Mouse (Mus musculus): Measurements from ENCODE around the gene Parp8. TPM values are rescaled to one million over a fixed set of nuclear protein-coding genes. Genes with fewer than 3 reads are reported as not detected.

Parp8 gene
- total RNA-seq, 4 experiments from 2014 or later = 27.7 to 37.8 (median 33.0) TPM

DNA sequence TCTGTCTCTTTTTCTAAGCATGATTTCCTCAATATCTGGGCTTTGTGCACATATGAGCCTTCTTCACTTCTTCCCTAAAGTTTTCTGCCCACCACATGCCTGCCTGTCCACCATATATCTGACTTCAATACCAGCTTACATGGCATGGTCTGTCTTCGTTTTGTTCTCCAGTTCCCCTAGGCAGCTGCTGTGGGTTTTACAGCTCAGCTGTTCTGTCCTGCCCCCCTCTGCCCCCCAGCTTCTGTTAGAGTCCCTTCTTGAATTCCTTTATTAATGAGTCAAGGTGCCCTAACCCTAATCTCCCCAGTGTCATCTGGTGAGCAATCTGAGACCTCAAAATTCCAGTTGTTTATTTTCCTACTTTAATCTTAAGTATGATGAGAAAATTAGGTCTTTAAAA lies 155.1 kb downstream of the Parp8 start:
- DNase-seq (ENCODE audit: low spot score in 2 of 2) = no peak

DNA sequence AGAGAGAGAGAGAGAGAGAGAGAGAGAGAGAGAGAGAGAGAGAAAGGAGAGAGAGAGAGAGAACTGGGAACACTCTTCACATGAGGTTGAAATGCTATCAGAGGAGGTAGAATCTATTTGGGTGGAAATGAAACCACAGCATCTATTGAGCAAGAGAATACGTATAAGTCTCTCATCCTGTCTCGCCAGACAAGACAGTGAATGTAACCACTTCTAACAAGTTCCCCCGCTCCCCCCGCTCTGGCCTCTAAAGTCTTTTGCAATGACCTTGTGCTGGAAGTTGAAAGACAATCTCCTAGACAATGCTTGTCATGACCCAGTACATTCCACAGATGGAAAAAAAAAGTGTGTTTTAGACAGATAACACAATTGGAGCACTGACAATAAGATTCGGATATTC lies 181.4 kb downstream of the Parp8 start:
- DNase-seq (ENCODE audit: low spot score in 2 of 2) = no peak

DNA sequence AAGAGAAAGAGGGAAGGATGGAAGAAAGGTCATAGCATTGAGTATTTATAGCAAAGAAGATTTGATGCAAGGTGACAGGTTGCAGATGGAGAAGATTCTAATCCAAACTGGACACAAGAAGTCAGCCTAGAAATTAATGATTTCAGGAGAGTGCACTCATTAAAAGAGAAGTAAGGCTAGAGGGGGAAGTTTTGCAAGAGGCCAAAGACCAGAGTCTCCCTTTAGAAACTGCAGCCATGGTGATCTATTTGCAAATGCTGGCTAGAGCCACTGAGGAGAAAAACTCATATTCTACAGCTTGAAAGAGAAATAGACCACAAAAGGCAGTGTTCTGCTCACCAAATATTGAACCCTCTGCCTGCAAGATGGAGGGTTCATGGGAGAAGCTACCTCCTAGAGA lies 194.4 kb downstream of the Parp8 start:
- no peak for DNase-seq (ENCODE audit: low spot score in 2 of 2)

DNA sequence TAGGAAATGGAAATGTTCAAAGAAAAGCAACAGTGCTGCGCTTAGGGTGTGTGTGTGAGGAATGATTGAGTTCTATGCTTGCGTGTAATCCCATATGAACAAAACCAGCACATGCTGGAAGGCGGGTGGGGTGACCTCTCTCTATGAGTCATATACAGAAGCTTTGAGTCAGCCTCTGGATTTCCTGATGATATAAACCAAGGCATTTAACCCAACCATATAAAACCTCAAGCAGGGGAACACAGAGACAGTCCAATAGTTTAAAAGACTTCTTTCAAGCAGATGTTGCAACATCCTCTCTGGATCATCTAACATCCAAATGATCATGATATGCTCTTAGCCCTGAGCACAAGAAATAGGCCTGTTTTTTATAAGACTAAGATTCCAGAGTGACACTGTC lies 196.3 kb downstream of the Parp8 start:
- DNase-seq (ENCODE audit: low spot score in 2 of 2) = no peak

DNA sequence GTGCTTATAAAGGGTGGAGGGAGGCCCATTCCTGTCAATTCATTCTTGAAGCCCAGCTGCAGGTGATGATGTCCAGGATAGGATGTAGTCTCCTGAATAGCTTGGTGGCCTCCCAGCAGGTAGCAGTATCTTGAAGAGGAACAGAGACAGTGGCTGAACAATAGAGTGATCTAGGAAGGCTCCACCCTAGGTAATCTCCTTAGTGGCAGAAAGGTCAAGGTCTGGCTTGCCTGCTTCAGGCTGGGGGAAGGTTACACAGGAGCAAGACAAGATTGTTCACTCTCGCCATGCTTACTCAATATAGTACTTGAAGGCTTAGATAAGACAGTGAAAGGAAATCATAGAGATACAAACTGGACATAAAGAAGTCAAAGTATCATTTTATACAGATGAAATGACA lies 213.9 kb downstream of the Parp8 start:
- no peak for DNase-seq (ENCODE audit: low spot score in 2 of 2)

Other genes starting within 250 kb of the Parp8 start
- 10 to 100 TPM; 31.6 to 43.5 (median 35.3) TPM for gene Emb, start 183.0 kb upstream of the Parp8 start, total RNA-seq (2022)
- gene Gm17509, start 195.5 kb upstream of the Parp8 start, total RNA-seq (2022) = 1 to 10 TPM in 3 of 4 experiments, under 1 TPM in 1; 0.93 to 1.8 (median 1.2) TPM